Mouse (Mus musculus): ENCODE results near the gene Catip.

DNA sequence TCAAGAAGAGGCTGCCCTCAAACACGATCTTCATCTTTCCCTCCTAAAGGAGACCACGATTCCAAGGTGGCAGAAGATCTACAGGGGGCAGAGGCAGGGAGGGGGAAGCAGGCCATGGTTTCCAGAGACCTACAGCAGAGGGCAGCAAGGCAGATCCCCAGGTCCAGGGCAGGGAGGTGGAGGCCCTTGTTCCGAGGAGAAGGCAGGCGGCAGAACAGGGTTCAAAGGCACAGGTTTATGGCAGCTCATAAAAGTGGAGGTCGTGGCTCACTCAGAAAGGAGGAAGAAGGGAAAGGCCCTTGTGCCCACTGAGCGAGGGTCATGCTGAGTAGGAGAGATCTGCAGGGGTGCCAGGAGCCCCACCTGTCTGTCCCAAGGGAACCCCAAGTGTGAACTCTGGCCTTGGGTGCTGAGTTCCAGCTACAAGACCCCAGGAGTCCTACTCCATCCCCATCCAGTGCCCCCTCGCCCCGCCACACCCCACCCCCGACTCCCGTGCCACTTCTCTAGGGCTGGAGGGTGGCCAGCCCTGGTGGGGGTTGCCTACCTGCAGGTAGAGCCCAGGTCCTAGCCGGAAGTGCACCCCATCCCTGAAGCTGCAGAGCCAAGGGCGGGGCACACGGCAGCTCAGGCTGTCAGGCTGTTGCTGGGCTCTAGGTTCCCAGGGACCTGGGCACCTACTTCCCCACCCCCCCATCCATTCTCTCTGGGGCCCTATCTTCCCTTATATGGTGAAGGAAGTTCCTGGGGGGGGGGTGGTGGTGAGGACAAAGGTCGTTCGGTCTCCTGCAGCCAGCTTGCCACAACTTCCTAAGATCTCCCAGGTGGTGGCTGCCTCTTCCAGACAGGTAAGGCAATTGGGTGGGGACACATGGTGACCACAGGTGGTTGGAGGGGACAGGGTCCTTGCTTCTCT, 46.9 kb downstream of the Catip start, which contains the start of gene Vil1:
- no peak for TF ChIP-seq CTCF (IDR thresholded peaks at IDR 0.05; ENCODE audit: extremely low read depth, insufficient read depth, low read length)
- no peak for TF ChIP-seq POLR2A (IDR thresholded peaks at IDR 0.05; ENCODE audit: extremely low read depth, insufficient read depth, low read length)
